Mouse (Mus musculus): Measurements from ENCODE around the gene Strip1.
"Not testable (repeated sequence)": the region's sequence is repeated elsewhere in the genome, so short reads cannot be mapped to it uniquely, and the experiment has no call there.

DNA sequence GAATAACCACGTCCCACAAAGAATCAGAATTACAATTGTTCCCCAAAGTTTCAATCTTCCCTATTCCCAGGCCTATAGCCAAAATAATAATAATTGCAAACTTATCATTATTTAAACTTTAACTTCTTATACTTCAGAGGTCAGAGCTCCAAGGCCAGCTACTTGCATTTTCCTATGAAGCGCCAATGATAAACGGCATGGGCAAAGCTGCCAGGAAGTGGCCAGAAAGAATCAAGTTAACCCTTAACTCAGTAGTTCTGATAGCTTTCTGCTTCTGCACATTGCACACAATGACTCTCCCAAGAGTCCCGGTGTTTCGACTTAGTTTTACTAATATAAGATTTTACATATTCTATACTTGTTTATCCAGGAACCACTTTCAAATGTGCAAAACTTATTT lies 18.8 kb upstream of the Strip1 start:
- not testable (repeated sequence) for TF ChIP-seq CTCF (IDR thresholded peaks at IDR 0.05; ENCODE audit: borderline replicate concordance, control insufficient read depth, extremely low read depth, insufficient read depth, low read length, poor library complexity); POLR2A (IDR thresholded peaks at IDR 0.05; ENCODE audit: control insufficient read depth, extremely low read depth, insufficient read depth, low read length, poor library complexity)

All from thymus, adult 2 months (tissue).